Mouse (Mus musculus) liver, embryonic 11.5 days (tissue): ENCODE results near the gene Dstyk. TPM values are rescaled to one million over a fixed set of nuclear protein-coding genes. Genes with fewer than 3 reads are reported as not detected.
A peak's percentile ranks its signal among the peaks of the same experiment; 100 is the strongest.

Source experiments
- ATAC-seq: fragments of 200-750 bp; cut with Nextera tagmentation; replicated peaks from 2 replicates; pipeline ENCODE4 v1.8.0; 2017; ENCODE audit warnings: moderate number of reproducible peaks, mild to moderate bottlenecking, moderate TSS enrichment, moderate library complexity; ENCODE audit not compliant: low FRiP score
- DNase-seq: peaks from one replicate; pipeline ENCODE4 v3.0.0-alpha.2; 2017; ENCODE audit warnings: low spot score
- H3K27ac ChIP-seq: fragments of 300-500 bp; sonication (generic); 2 replicates; pipeline ENCODE4 v1.5.1; 2014; ENCODE audit warnings: mild to moderate bottlenecking, low read depth, low read length, control low read depth
- H3K27me3 ChIP-seq: fragments of 300-500 bp; sonication (generic); replicated peaks from 2 replicates; pipeline ENCODE4 v1.6.1; 2014; ENCODE audit warnings: low read length, mixed read lengths; ENCODE audit not compliant: control insufficient read depth, insufficient read depth
- H3K36me3 ChIP-seq: fragments of 300-500 bp; sonication (generic); 2 replicates; pipeline ENCODE4 v1.6.1; 2014; ENCODE audit warnings: mild to moderate bottlenecking, low read length, moderate library complexity, mixed read lengths; ENCODE audit not compliant: control insufficient read depth, insufficient read depth
- H3K4me1 ChIP-seq: fragments of 300-500 bp; sonication (generic); replicated peaks from 2 replicates; pipeline ENCODE4 v1.6.1; 2014; ENCODE audit warnings: low read length, mixed read lengths; ENCODE audit not compliant: control insufficient read depth, insufficient read depth
- H3K4me2 ChIP-seq: fragments of 300-500 bp; sonication (generic); 2 replicates; pipeline ENCODE4 v1.6.1; 2014; ENCODE audit warnings: mild to moderate bottlenecking, control low read depth, moderate library complexity
- H3K4me3 ChIP-seq: fragments of 300-500 bp; sonication (generic); 2 replicates; pipeline ENCODE4 v1.5.1; 2014; ENCODE audit warnings: low read depth, low read length, control low read depth
- H3K9ac ChIP-seq: fragments of 300-500 bp; sonication (generic); 2 replicates; pipeline ENCODE4 v1.6.1; 2014; ENCODE audit warnings: low read depth, low read length, control low read depth
- H3K9me3 ChIP-seq: fragments of 300-500 bp; sonication (generic); 2 replicates; pipeline ENCODE4 v1.6.1; 2016; ENCODE audit warnings: low read length, inconsistent platforms, mixed read lengths; ENCODE audit not compliant: control insufficient read depth
- WGBS: fragments of 180-500 bp; shearing (Covaris S2); extraction: QIAGEN DNeasy Blood & Tissue Kit; methylation state at CpG from one replicate; pipeline ENCODE4 v1.1.7; 2014; 5-methylcytosine and 5-hydroxymethylcytosine counted together
- polyA plus RNA-seq: library from polyadenylated mRNA; unstranded; fragments of >200 nt; fragmentation: Nextera tagmentation; extraction: Ambion mirVana; gene quantifications from 2 replicates; pipeline ENCODE4 v1.2.1, GENCODE M21; 2014

Dstyk gene
- polyA plus RNA-seq, 1 experiment from 2014 or later, result 7.2 TPM

DNA sequence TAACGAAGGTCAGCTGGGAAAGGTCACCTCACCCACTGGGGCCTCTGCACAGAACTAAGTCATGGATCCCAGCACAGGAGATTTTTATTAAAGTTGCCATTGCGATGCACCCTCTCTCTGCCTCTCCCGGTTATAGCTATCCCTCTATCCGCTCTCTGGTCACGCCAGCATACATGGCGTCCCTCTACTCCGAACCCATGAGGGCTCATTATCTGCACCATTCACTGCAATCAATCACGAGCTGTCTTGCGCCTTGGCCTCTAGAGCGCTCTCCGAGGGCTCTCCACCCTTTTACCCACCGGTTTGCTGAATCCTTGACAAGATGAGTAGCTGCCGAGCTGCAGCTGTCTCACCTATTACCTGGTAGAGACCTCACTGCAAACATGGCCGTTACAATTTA, 32.1 kb upstream of the Dstyk start:
- ATAC-seq, result no peak
- Histone ChIP-seq H3K27me3 (no peaks in the 10 kb centered on the region), H3K4me1 (peaks cover 73% of the 10 kb centered on the region), H3K27ac (no peak overlapping the region), H3K9ac (no peak overlapping the region), H3K4me3 (no peak overlapping the region), H3K4me2 (peak overlapping the region; percentile 28), H3K36me3 (peaks cover 2% of the 10 kb centered on the region; the same call in 1 of the 2 replicates), H3K9me3 (no peaks in the 10 kb centered on the region)
- peak; percentile 31 for DNase-seq
- WGBS, result 60% methylated on average over 14 of the region's 14 CpGs

DNA sequence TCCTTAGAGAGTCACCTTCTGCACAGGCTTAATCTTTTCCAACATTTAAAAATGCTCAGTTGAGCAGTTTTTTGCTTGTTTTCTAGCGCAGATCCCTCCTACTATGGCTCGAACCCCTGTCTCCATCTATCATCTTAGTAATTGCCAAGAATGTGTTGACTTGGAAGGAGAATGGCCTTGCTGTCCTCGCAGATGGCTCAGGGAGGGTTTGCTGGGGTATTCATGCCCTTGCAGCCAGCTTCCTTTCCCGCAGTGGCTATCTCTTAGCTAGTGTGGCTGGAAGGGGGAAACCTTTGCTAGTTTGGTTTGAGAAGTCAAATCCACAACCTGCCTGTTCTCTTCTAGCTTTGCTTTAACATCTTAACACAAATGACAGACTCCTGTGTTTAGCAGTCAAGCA, 31.6 kb upstream of the Dstyk start:
- WGBS, result 67% methylated on average over 4 of the region's 4 CpGs
- DNase-seq, result no peak
- no peak for ATAC-seq
- H3K27me3 ChIP-seq, result no peaks in the 10 kb centered on the region
- H3K36me3 ChIP-seq, result no peaks in the 10 kb centered on the region
- 0 out of 2 replicates have a peak overlapping the region, but pooled peaks have one; percentile 28 for H3K9ac ChIP-seq
- H3K4me1 ChIP-seq, result peaks cover 73% of the 10 kb centered on the region
- no peak overlapping the region for H3K4me3 ChIP-seq
- H3K9me3 ChIP-seq, result no peaks in the 10 kb centered on the region
- peak overlapping the region; percentile 17 for H3K4me2 ChIP-seq
- no peak overlapping the region; the same call in 1 of the 2 replicates for H3K27ac ChIP-seq

DNA sequence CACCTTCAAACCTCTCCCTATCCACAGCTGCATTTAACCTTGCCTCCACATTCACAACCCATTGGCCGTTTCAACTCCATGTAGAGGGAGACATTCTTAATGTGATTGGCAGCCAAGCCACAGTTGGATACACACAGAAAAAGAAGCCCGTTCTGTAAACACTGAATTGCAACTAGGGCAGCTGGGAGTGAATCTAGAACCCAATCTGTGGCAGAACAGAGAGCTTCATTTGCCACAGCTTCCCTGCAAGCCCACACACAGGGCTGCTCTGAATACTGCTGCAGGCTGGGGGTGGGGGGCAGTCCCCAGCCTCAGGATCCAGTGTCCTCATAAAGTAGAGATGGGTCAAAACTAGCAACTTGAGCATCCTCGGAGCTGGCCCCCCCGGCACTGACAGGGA, 31.1 kb upstream of the Dstyk start:
- no peak overlapping the region for H3K4me3 ChIP-seq
- H3K9me3 ChIP-seq, result no peaks in the 10 kb centered on the region
- no peak for DNase-seq
- peaks cover 70% of the 10 kb centered on the region for H3K4me1 ChIP-seq
- ATAC-seq, result no peak
- WGBS, result 87% methylated on average over 4 of the region's 4 CpGs
- no peaks in the 10 kb centered on the region for H3K36me3 ChIP-seq
- no peaks in the 10 kb centered on the region for H3K27me3 ChIP-seq
- no peak overlapping the region for H3K27ac ChIP-seq
- H3K9ac ChIP-seq, result no peak overlapping the region
- H3K4me2 ChIP-seq, result no peak overlapping the region

DNA sequence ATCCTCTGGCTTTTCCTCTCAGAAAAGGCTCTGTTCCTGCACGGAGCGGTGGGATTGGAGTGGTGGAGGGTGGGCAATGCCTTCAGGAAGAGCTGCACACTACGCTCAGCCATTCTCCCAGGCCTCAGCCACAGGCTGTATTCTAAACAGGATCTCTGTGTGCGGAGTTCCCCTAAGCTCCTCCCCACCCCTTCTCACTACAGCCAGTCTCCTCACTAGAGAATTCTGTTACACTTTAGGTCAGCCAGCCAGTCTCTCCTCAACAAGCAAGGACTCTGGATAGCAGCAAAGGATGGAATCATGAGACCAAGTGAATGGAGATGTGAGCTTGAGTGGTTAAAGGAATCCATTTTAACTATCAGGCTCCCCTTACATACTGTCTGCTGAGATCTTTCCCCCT, 29.4 kb upstream of the Dstyk start:
- Histone ChIP-seq H3K4me2 (peak overlapping the region; percentile 97), H3K27me3 (no peaks in the 10 kb centered on the region), H3K36me3 (no peaks in the 10 kb centered on the region), H3K9me3 (no peaks in the 10 kb centered on the region), H3K9ac (peak overlapping the region; percentile 77), H3K4me1 (peaks cover 56% of the 10 kb centered on the region), H3K4me3 (peak overlapping the region; percentile 56), H3K27ac (peak overlapping the region; percentile 77)
- no peak for DNase-seq
- ATAC-seq, result 0 out of 2 replicates have a peak, but pooled peaks have one; percentile 29
- WGBS, result 50% methylated on average over 4 of the region's 4 CpGs

DNA sequence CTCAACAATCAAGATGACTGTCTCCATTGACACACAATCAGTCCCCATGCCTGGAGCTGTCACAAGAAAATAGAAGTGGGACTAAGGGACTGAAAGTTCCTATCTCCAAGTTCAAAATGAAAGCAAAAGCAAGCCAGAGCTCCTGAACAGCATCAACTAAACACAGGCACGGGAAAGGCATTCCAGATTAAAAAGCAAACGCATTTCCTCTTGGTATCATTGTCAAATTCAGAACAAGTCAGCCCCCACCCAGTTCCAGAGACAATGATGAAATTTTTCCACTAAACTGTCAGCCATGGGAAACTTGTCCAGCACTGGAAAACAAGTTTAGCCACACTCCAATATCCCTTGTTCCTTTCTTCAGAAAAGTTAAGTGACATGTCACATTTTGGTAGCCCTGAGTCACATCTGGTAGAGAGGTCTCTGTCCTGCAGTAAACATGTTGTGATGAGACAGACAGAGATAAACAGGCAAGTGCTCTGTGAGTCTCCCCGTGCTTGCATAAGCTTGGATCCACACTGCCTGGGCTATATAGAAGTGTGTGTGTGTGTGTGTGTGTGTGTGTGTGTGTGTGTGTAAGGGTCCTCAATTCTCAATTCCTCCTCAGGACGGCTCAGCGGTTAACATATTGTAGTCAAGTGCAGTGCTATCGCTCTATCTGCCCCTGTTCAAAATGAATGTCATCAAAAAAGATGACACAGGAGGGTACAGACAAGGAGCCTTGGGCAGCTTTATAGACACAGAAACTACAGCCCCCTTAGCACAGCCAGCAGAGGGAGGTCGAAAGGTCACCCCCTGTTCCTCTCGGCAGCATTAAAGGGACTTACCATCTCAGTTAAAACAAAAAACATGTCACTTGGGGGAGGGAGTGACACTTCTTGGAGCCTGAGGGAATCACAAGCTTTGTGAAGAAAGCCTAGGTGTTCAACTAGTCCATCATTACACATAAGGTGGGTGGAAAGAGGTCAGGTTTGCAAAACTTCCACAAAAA, 28.2 kb upstream of the Dstyk start:
- peak overlapping the region; percentile 77 for H3K27ac ChIP-seq
- no peaks in the 10 kb centered on the region for H3K9me3 ChIP-seq
- no peak for DNase-seq
- H3K27me3 ChIP-seq, result no peaks in the 10 kb centered on the region
- no peaks in the 10 kb centered on the region for H3K36me3 ChIP-seq
- peaks cover 52% of the 10 kb centered on the region for H3K4me1 ChIP-seq
- ATAC-seq, result peak; percentile 30; the same call in 1 of the 2 replicates
- H3K4me3 ChIP-seq, result peak overlapping the region; percentile 56
- H3K9ac ChIP-seq, result peak overlapping the region; percentile 77
- 45% methylated on average over 8 of the region's 8 CpGs for WGBS
- peak overlapping the region; percentile 97 for H3K4me2 ChIP-seq

DNA sequence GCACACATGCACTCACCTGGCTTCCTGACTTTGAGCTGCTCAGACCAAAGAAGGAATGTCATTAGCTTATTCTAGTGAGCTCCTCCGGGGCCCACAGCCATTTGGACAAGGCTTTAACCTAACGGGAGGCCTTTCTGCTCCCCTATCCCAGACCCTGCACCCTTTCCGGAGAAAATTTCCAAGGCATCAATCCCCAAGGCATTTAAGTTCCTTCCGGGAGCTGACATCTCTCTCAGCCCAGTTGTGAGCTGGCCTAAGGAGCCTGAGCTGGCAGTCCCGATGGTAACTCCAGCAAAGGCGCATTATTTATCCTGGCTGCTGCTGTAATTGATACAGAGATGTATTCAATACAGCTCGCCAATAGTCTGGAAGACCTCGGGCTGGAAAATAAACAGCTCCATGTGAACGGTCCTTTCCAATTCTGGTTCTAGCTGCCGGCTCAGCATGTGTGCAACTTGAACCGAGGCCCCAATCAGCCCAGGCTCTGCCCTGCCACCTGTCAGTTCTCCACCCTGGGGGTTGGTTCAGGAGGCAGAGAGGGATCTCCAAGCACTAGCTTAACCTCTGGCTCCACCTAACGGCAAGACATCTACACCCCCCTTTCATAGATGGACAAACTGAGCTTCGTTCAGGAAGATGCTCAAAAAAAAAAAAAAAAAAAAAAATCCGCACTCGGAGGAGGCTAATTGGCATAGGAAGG, 27.3 kb upstream of the Dstyk start:
- no peaks in the 10 kb centered on the region for H3K9me3 ChIP-seq
- H3K4me1 ChIP-seq, result peaks cover 42% of the 10 kb centered on the region
- peak overlapping the region; percentile 77 for H3K27ac ChIP-seq
- 26% methylated on average over 15 of the region's 15 CpGs for WGBS
- ATAC-seq (peak; percentile 86), DNase-seq (peak; percentile 67)
- H3K36me3 ChIP-seq, result no peaks in the 10 kb centered on the region
- peak overlapping the region; percentile 77 for H3K9ac ChIP-seq
- H3K4me2 ChIP-seq, result peak overlapping the region; percentile 97
- H3K4me3 ChIP-seq, result peak overlapping the region; percentile 78
- no peaks in the 10 kb centered on the region for H3K27me3 ChIP-seq

DNA sequence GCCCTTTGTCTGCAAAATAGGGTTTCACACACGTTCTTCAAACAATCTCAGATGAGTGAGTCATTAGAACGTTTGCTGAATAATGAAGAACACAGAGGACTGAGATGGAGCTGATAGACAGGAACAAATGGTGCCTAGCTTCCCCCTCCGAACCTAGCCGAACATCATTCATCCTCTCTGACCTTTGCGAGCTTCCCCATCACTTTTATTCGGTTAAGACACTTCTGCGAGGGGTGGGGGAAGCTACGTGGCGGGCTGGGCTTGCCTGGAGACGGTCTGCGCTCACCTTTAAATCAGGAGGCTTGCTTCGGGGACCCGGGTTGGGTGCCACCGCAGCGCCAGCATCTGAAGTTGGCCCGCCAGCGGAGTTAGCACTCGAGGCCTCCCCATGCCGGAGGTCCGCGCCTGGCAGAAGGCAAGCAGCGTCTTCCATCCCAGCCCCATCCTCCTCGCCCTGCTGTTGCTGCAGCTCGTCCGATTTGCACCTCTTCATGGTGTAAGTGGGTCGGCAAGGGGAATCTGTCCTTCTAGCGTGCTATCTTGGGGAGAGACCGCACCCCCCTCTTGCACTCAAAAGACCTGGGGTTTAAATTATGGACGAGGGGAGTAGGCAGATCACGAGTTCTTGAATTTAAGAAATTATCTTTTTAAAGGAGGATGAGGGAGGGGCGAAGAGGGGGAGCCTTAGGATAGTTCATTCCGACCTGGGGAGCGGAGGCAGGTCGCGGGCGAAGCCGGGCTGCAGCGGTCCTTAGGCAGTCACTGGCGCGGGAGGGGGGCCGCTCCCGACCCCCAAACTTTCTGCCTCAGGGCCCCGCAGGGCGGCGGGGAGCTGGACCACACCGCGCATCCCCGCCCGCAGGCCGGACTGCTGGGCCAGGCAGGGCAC, 26.4 kb upstream of the Dstyk start, which contains the start of gene Tmcc2:
Tmcc2 (minus strand) TSS at position 591 of the 889 bp plus-strand sequence.
- ATAC-seq, result peak; percentile 22
- Histone ChIP-seq H3K27me3 (no peaks in the 10 kb centered on the region), H3K9me3 (no peaks in the 10 kb centered on the region), H3K9ac (peak within 1 kb of the TSS; percentile 82), H3K4me3 (peak within 1 kb of the TSS; percentile 78), H3K4me2 (peak within 1 kb of the TSS; percentile 97), H3K4me1 (peaks cover 33% of the 10 kb centered on the region), H3K27ac (peak within 1 kb of the TSS; percentile 77), H3K36me3 (no peaks in the 10 kb centered on the region)
- peak; percentile 67 for DNase-seq
- under 1% methylated on average over 47 of the region's 50 CpGs for WGBS

DNA sequence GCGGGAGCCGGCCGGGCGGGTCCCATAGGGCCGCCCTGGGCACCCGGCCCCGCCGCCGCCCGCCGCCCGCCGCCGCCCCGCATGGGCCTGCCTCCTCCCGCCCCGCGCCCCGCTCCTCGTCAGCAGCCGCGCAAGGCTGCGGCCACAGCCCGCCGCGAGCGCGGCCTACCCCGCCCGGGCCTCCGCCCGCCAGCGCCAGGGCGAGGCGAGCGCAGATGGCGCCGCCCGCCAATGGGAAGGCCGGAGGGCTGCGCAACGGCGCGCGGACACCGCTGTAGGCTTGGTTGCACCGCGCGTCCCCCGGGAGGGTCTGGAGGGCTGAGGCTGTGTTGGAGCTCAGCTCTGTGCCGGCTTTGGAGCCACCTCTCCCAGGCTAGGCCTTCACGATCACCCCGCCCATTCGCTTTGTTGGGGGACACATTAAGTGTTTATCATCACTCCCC, 25.8 kb upstream of the Dstyk start:
- no peaks in the 10 kb centered on the region for H3K36me3 ChIP-seq
- peaks cover 28% of the 10 kb centered on the region for H3K4me1 ChIP-seq
- peak overlapping the region; percentile 78 for H3K4me3 ChIP-seq
- peak overlapping the region; percentile 97 for H3K4me2 ChIP-seq
- H3K9ac ChIP-seq, result peak overlapping the region; percentile 82
- peak overlapping the region; percentile 74 for H3K27ac ChIP-seq
- ATAC-seq (peak; percentile 83), DNase-seq (peak; percentile 69)
- H3K27me3 ChIP-seq, result no peaks in the 10 kb centered on the region
- under 1% methylated on average over 35 of the region's 54 CpGs for WGBS
- H3K9me3 ChIP-seq, result no peaks in the 10 kb centered on the region
